ENCODE assay signal across 18 mouse cellular contexts in genomic region chr4:131196147-131196546, GRCm38 (mm10).
"Had no signal": no experiment of that assay in that cellular context is flagged by ENCODE, and none has a peak within 500 bp of the region (broad histone marks: within the 10 kb centered on the region; RNA-seq: fewer than 3 reads in every experiment).

No protein-coding gene starts in this region.

- H3K36me3 ChIP-seq: midbrain, embryonic 12.5 days; midbrain, embryonic 15.5 days; neural tube, embryonic 13.5 days; neural tube, embryonic 15.5 days had no signal

- H3K9me3 ChIP-seq: midbrain, embryonic 12.5 days; midbrain, embryonic 15.5 days; neural tube, embryonic 13.5 days; neural tube, embryonic 15.5 days had no signal

- H3K27me3 ChIP-seq: midbrain, embryonic 15.5 days; neural tube, embryonic 13.5 days; neural tube, embryonic 15.5 days had no signal

- H3K9ac ChIP-seq: liver, embryonic 14.5 days; lung, embryonic 14.5 days; midbrain, embryonic 12.5 days; midbrain, embryonic 15.5 days; neural tube, embryonic 13.5 days; neural tube, embryonic 15.5 days had no signal

- H3K4me3 ChIP-seq: midbrain, embryonic 12.5 days; midbrain, embryonic 15.5 days; myocyte; neural tube, embryonic 13.5 days; neural tube, embryonic 15.5 days had no signal

- DNase-seq: lung, adult 18-20 months; lung, embryonic 14.5 days; lung, postnatal 10 days; lung, postnatal 4 days; retina, postnatal 1 day; right cerebral cortex, adult 18-20 months; right cerebral cortex, postnatal 25 days; right cerebral cortex, postnatal 4 days; spleen, adult 18-20 months; thymus, adult 18-20 months; thymus, postnatal 14 days; thymus, postnatal 36 days had no signal

- H3K4me1 ChIP-seq: midbrain, embryonic 15.5 days had no signal

- H3K4me2 ChIP-seq: lung, embryonic 14.5 days; midbrain, embryonic 12.5 days; midbrain, embryonic 15.5 days; neural tube, embryonic 13.5 days; neural tube, embryonic 15.5 days had no signal

- H3K27ac ChIP-seq: liver, embryonic 14.5 days; midbrain, embryonic 12.5 days; midbrain, embryonic 15.5 days; neural tube, embryonic 13.5 days; neural tube, embryonic 15.5 days had no signal

- ATAC-seq: midbrain, embryonic 15.5 days had no signal
